Mouse (Mus musculus): ENCODE measurements around the gene Tmem95.
A peak's percentile ranks its signal among the peaks of the same experiment; 100 is the strongest.
"Not testable (repeated sequence)": the region's sequence is repeated elsewhere in the genome, so short reads cannot be mapped to it uniquely, and the experiment has no call there.

The Tmem95 gene

GRCm38 (mm10) chr11:69877878-69878277, at the start of gene Tmem95:
Tmem95 (minus strand) TSS chr11:69878018.
- no peak for DNase-seq

GRCm38 (mm10) chr11:69927501-69927900, 49.7 kb upstream of the Tmem95 start:
- no peak for DNase-seq

GRCm38 (mm10) chr11:69922796-69923195, 45.0 kb upstream of the Tmem95 start:
- no peak for DNase-seq

- no peak for DNase-seq
Observed at GRCm38 (mm10) chr11:69922012-69922756, 44.4 kb upstream of the Tmem95 start.

GRCm38 (mm10) chr11:69921114-69922011, 43.5 kb upstream of the Tmem95 start, which contains the start of gene Eif5a:
Eif5a (minus strand) TSS chr11:69921958.
- peak; percentile 100 for DNase-seq

GRCm38 (mm10) chr11:69920266-69921031, 42.6 kb upstream of the Tmem95 start:
- peak; percentile 56 for DNase-seq

GRCm38 (mm10) chr11:69919661-69920265, 41.9 kb upstream of the Tmem95 start:
- DNase-seq, result peak; percentile 36

- no peak for DNase-seq
Observed at GRCm38 (mm10) chr11:69919053-69919452, 41.2 kb upstream of the Tmem95 start.

GRCm38 (mm10) chr11:69918118-69918517, 40.3 kb upstream of the Tmem95 start:
- DNase-seq, result no peak

- no peak for DNase-seq
Observed at GRCm38 (mm10) chr11:69917379-69917948, 39.6 kb upstream of the Tmem95 start.

GRCm38 (mm10) chr11:69916652-69917378, 39.0 kb upstream of the Tmem95 start:
- DNase-seq, result not testable (repeated sequence)

GRCm38 (mm10) chr11:69915667-69916627, 38.1 kb upstream of the Tmem95 start:
- DNase-seq, result no peak

- no peak for DNase-seq
Observed at GRCm38 (mm10) chr11:69914917-69915430, 37.2 kb upstream of the Tmem95 start.

GRCm38 (mm10) chr11:69914372-69914764, 36.5 kb upstream of the Tmem95 start:
- DNase-seq, result no peak

- DNase-seq, result peak; percentile 88
Observed at GRCm38 (mm10) chr11:69913554-69914371, 35.9 kb upstream of the Tmem95 start, which contains the start of gene Gps2. Gps2 (plus strand) TSS chr11:69913888.

GRCm38 (mm10) chr11:69912716-69913530, 35.1 kb upstream of the Tmem95 start:
- no peak for DNase-seq

- DNase-seq, result no peak
Observed at GRCm38 (mm10) chr11:69911701-69912100, 33.9 kb upstream of the Tmem95 start.
